Mouse (Mus musculus): ENCODE measurements around the gene Fars2. TPM values are rescaled to one million over a fixed set of nuclear protein-coding genes. Genes with fewer than 3 reads are reported as not detected.

Gene Fars2
- polyA plus RNA-seq, 1 experiment from 2014 or later: 26.7 TPM

- no peak for ATAC-seq (ENCODE audit: low read depth)
- Histone ChIP-seq H3K27me3 (ENCODE audit: control insufficient read depth, insufficient read depth, low read length) (no peaks in the 10 kb centered on the region), H3K9ac (replicated peaks; ENCODE audit: low read depth, low read length) (no peak overlapping the region), H3K9me3 (ENCODE audit: control insufficient read depth, low read length) (no peaks in the 10 kb centered on the region), H3K4me1 (ENCODE audit: control insufficient read depth, insufficient read depth, low read length) (no peaks in the 10 kb centered on the region), H3K4me3 (ENCODE audit: low read depth, low read length) (no peak overlapping the region), H3K4me2 (ENCODE audit: low read depth, low read length) (no peak overlapping the region), H3K27ac (ENCODE audit: low read depth, low read length) (no peak overlapping the region), H3K36me3 (ENCODE audit: control insufficient read depth, insufficient read depth, low read length) (no peaks in the 10 kb centered on the region)
- 83% methylated on average over 5 of the region's 5 CpGs for WGBS
Observed at GRCm38 (mm10) chr13:36606717-36607116, 489.5 kb downstream of the Fars2 start.

DNA sequence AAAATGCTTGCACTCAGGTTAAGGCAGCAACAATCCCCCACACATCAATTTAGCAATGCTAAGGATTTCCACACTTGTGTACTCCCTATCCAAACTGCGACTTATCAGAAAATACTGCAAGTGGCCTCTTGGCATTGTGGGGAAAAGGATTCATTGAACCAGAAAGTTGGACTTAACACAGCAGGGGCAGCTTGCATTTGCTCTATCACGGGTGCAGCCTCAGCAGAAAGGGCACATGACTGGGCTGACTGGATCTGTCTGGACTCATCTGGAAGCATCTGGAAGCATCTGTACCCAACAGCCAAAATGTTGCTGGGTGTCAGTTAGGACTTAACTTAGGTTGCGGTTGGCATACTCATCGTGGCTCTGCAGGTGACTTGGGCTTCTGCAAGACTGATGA lies 490.7 kb downstream of the Fars2 start:
- no peaks in the 10 kb centered on the region for H3K27me3 ChIP-seq (ENCODE audit: control insufficient read depth, insufficient read depth, low read length)
- no peaks in the 10 kb centered on the region for H3K36me3 ChIP-seq (ENCODE audit: control insufficient read depth, insufficient read depth, low read length)
- no peak overlapping the region for H3K4me2 ChIP-seq (ENCODE audit: low read depth, low read length)
- H3K4me1 ChIP-seq (ENCODE audit: control insufficient read depth, insufficient read depth, low read length): no peaks in the 10 kb centered on the region
- H3K9me3 ChIP-seq (ENCODE audit: control insufficient read depth, low read length): no peaks in the 10 kb centered on the region
- ATAC-seq (ENCODE audit: low read depth): no peak
- no peak overlapping the region for H3K9ac ChIP-seq (replicated peaks; ENCODE audit: low read depth, low read length)
- no peak overlapping the region for H3K27ac ChIP-seq (ENCODE audit: low read depth, low read length)
- WGBS: 85% methylated on average over 4 of the region's 4 CpGs
- no peak overlapping the region for H3K4me3 ChIP-seq (ENCODE audit: low read depth, low read length)

DNA sequence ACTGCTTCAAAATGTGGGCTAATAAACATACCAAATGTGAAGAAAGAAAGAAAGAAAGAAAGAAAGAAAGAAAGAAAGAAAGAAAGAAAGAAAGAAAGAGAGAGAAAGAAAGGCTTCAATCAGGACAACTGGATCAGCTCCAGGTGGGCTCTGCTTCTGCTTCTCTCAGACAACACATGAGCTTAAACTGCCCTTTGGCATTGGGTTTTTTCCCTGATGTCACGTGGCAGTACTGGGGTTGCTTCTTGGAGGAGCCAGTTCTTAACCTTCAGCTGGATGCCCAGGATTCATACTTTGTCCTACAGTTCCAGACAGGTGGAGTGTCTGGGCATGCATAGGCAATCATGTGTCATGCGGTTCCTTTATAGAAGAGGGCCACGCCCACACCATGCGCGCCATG lies 493.2 kb downstream of the Fars2 start:
- 91% methylated on average over 5 of the region's 5 CpGs for WGBS
- no peak overlapping the region for H3K4me3 ChIP-seq (ENCODE audit: low read depth, low read length)
- H3K4me1 ChIP-seq (ENCODE audit: control insufficient read depth, insufficient read depth, low read length): no peaks in the 10 kb centered on the region
- no peaks in the 10 kb centered on the region for H3K27me3 ChIP-seq (ENCODE audit: control insufficient read depth, insufficient read depth, low read length)
- H3K4me2 ChIP-seq (ENCODE audit: low read depth, low read length): no peak overlapping the region
- no peak for ATAC-seq (ENCODE audit: low read depth)
- H3K9ac ChIP-seq (replicated peaks; ENCODE audit: low read depth, low read length): no peak overlapping the region
- H3K9me3 ChIP-seq (ENCODE audit: control insufficient read depth, low read length): no peaks in the 10 kb centered on the region
- H3K36me3 ChIP-seq (ENCODE audit: control insufficient read depth, insufficient read depth, low read length): no peaks in the 10 kb centered on the region
- H3K27ac ChIP-seq (ENCODE audit: low read depth, low read length): no peak overlapping the region

DNA sequence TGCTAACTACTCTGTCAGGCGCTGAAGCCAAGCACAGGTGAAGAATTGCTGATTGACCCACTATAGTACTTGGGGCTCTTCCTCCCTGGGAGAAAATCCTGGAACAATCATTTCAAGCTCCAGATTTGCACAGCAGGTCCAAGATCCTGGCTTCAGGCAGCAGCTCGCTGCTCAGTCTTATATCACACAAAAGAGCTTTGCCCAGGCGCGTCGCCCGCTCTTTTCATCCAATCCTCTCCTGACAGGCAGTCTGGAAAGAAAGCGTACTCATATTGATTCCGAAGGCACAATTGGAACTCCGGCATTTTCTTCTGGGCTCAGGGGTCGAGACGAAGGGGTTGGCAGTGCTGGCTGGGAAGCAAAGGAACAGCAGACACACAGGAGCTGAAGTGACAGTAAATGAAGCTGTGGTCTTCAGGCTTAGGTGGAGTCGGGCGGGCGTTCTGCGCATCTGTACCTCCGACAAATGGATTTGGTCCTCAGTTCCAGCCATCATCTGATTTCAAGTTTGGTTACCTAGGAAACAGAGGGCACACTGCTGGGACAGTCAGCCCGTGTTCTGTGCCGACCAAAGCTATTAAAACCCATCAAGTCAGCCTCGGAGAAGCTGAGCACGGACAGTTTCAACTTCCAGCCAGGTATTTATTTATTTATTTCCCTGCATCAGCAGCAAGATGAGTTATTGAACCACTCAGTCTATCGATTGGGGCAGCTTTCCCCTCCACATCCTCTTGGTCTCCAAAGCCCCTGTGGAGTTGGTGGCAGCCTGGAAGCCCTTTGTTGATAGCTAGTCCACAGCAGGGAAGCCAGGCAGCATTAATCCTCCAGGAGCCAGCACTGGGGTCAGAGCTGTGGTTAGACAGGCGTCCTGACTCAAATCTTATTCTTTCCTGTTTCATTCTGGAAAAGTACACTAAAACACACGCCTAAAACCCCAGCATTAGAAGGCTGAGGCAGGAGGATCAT lies 495.9 kb downstream of the Fars2 start:
- Histone ChIP-seq H3K36me3 (ENCODE audit: control insufficient read depth, insufficient read depth, low read length) (no peaks in the 10 kb centered on the region), H3K4me3 (ENCODE audit: low read depth, low read length) (peak overlapping the region; percentile 6; the same call in 1 of the 2 replicates), H3K9me3 (ENCODE audit: control insufficient read depth, low read length) (no peaks in the 10 kb centered on the region), H3K4me1 (ENCODE audit: control insufficient read depth, insufficient read depth, low read length) (no peaks in the 10 kb centered on the region), H3K27me3 (ENCODE audit: control insufficient read depth, insufficient read depth, low read length) (no peaks in the 10 kb centered on the region), H3K4me2 (ENCODE audit: low read depth, low read length) (peak overlapping the region; percentile 26; the same call in 1 of the 2 replicates), H3K27ac (ENCODE audit: low read depth, low read length) (peak overlapping the region; percentile 61), H3K9ac (replicated peaks; ENCODE audit: low read depth, low read length) (no peak overlapping the region)
- ATAC-seq (ENCODE audit: low read depth): peak; percentile 71
- 49% methylated on average over 23 of the region's 23 CpGs for WGBS

GRCm38 (mm10) chr13:36620498-36621332 lies 503.5 kb downstream of the Fars2 start:
- WGBS: 92% methylated on average over 10 of the region's 10 CpGs
- no peak overlapping the region for H3K4me3 ChIP-seq (ENCODE audit: low read depth, low read length)

DNA sequence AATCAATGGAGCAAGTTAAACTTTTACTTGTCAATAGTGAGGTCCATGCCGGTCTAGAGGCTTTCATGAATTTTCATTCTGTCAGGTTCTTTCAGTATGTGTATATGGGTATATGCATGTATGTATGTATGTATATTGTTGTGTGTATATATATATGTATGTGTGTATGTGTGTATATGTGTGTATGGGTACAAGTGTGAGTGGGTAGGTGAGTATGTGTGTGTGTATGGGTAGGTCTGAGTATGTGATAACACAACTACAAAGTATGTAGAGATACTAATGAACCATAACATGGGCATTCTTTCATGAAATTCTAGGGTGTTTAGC lies 504.1 kb downstream of the Fars2 start:
- no peak overlapping the region for H3K9ac ChIP-seq (replicated peaks; ENCODE audit: low read depth, low read length)
- H3K27ac ChIP-seq (ENCODE audit: low read depth, low read length): no peak overlapping the region
- H3K27me3 ChIP-seq (ENCODE audit: control insufficient read depth, insufficient read depth, low read length): no peaks in the 10 kb centered on the region
- H3K4me2 ChIP-seq (ENCODE audit: low read depth, low read length): no peak overlapping the region
- no peaks in the 10 kb centered on the region for H3K9me3 ChIP-seq (ENCODE audit: control insufficient read depth, low read length)
- no peaks in the 10 kb centered on the region for H3K4me1 ChIP-seq (ENCODE audit: control insufficient read depth, insufficient read depth, low read length)
- no peak overlapping the region for H3K4me3 ChIP-seq (ENCODE audit: low read depth, low read length)
- H3K36me3 ChIP-seq (ENCODE audit: control insufficient read depth, insufficient read depth, low read length): no peaks in the 10 kb centered on the region
- WGBS: 95% methylated on average over 1 of the region's 1 CpGs
- ATAC-seq (ENCODE audit: low read depth): no peak

More at GRCm38 (mm10) chr13:36620498-36621332, 503.5 kb downstream of the Fars2 start:
- Histone ChIP-seq H3K36me3 (ENCODE audit: control insufficient read depth, insufficient read depth, low read length) (no peaks in the 10 kb centered on the region), H3K4me1 (ENCODE audit: control insufficient read depth, insufficient read depth, low read length) (no peaks in the 10 kb centered on the region), H3K27ac (ENCODE audit: low read depth, low read length) (no peak overlapping the region), H3K27me3 (ENCODE audit: control insufficient read depth, insufficient read depth, low read length) (no peaks in the 10 kb centered on the region), H3K9me3 (ENCODE audit: control insufficient read depth, low read length) (no peaks in the 10 kb centered on the region), H3K4me2 (ENCODE audit: low read depth, low read length) (no peak overlapping the region), H3K9ac (replicated peaks; ENCODE audit: low read depth, low read length) (no peak overlapping the region)
- no peak for ATAC-seq (ENCODE audit: low read depth)

DNA sequence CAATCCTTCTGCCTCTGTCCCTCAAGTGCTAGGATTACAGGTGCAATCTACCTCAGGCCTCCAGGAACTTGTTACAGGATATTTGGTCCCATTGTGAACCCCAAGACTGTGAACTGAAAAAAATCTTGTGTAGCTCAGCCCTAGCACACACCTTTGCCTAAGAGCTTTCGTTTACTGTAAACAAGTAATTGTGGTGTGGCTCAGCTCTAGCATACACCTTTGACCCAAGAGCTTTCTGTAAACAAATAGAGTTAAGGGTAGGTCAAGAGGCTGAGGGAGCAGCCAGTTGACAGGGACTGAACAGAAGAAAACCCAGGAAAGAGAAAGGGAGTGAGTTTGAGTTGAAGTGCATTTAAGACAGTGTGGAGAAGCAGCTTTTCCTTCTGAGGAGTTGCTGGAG lies 506.3 kb downstream of the Fars2 start:
- no peaks in the 10 kb centered on the region for H3K36me3 ChIP-seq (ENCODE audit: control insufficient read depth, insufficient read depth, low read length)
- ATAC-seq (ENCODE audit: low read depth): no peak
- 88% methylated on average over 1 of the region's 1 CpGs for WGBS
- H3K9ac ChIP-seq (replicated peaks; ENCODE audit: low read depth, low read length): no peak overlapping the region
- no peaks in the 10 kb centered on the region for H3K4me1 ChIP-seq (ENCODE audit: control insufficient read depth, insufficient read depth, low read length)
- no peak overlapping the region for H3K27ac ChIP-seq (ENCODE audit: low read depth, low read length)
- H3K9me3 ChIP-seq (ENCODE audit: control insufficient read depth, low read length): no peaks in the 10 kb centered on the region
- no peak overlapping the region for H3K4me3 ChIP-seq (ENCODE audit: low read depth, low read length)
- no peaks in the 10 kb centered on the region for H3K27me3 ChIP-seq (ENCODE audit: control insufficient read depth, insufficient read depth, low read length)
- no peak overlapping the region for H3K4me2 ChIP-seq (ENCODE audit: low read depth, low read length)

DNA sequence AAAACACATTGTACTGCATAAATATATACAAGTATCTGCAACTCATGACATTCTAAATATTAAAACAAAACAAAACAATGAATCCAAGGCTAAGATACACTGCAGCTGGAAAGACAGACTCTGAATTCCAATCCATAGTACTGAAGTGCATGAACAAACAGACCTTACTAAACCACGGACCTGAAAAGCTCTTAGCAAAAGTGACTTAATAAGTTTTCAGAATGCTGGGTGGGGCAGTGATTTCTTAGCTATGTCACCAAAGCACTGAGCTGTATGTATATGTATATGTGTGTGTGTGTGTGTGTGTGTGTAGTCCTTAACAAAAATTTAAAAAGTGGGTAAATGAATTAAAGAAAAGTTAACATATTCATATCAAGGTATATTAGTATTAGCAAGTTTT lies 511.9 kb downstream of the Fars2 start:
- H3K36me3 ChIP-seq (ENCODE audit: control insufficient read depth, insufficient read depth, low read length): no peaks in the 10 kb centered on the region
- no peaks in the 10 kb centered on the region for H3K4me1 ChIP-seq (ENCODE audit: control insufficient read depth, insufficient read depth, low read length)
- no peak overlapping the region for H3K9ac ChIP-seq (replicated peaks; ENCODE audit: low read depth, low read length)
- 86% methylated on average over 1 of the region's 1 CpGs for WGBS
- H3K27ac ChIP-seq (ENCODE audit: low read depth, low read length): no peak overlapping the region
- H3K9me3 ChIP-seq (ENCODE audit: control insufficient read depth, low read length): no peaks in the 10 kb centered on the region
- H3K4me2 ChIP-seq (ENCODE audit: low read depth, low read length): no peak overlapping the region
- no peaks in the 10 kb centered on the region for H3K27me3 ChIP-seq (ENCODE audit: control insufficient read depth, insufficient read depth, low read length)
- H3K4me3 ChIP-seq (ENCODE audit: low read depth, low read length): no peak overlapping the region
- ATAC-seq (ENCODE audit: low read depth): no peak

- H3K4me2 ChIP-seq (ENCODE audit: low read depth, low read length): no peak overlapping the region
- 53% methylated on average over 7 of the region's 7 CpGs for WGBS
- no peaks in the 10 kb centered on the region for H3K9me3 ChIP-seq (ENCODE audit: control insufficient read depth, low read length)
- ATAC-seq (ENCODE audit: low read depth): no peak
- H3K4me3 ChIP-seq (ENCODE audit: low read depth, low read length): no peak overlapping the region
- H3K27me3 ChIP-seq (ENCODE audit: control insufficient read depth, insufficient read depth, low read length): no peaks in the 10 kb centered on the region
- H3K27ac ChIP-seq (ENCODE audit: low read depth, low read length): no peak overlapping the region
- H3K4me1 ChIP-seq (ENCODE audit: control insufficient read depth, insufficient read depth, low read length): no peaks in the 10 kb centered on the region
- H3K36me3 ChIP-seq (ENCODE audit: control insufficient read depth, insufficient read depth, low read length): no peaks in the 10 kb centered on the region
- no peak overlapping the region for H3K9ac ChIP-seq (replicated peaks; ENCODE audit: low read depth, low read length)
Observed at GRCm38 (mm10) chr13:36648257-36648656, 531.0 kb downstream of the Fars2 start.

Measured in neural tube, embryonic 14.5 days (tissue).